Mouse (Mus musculus) testis, adult 2 months (tissue): Measurements from ENCODE around the gene Myo10. TPM values are rescaled to one million over a fixed set of nuclear protein-coding genes. Genes with fewer than 3 reads are reported as not detected.
A peak's percentile ranks its signal among the peaks of the same experiment; 100 is the strongest.

Experiments
- H3K27ac ChIP-seq: fragments of 200-500 bp; 2 replicates; pipeline ENCODE4 v1.5.1; 2012; ENCODE audit warnings: low read depth, low read length; ENCODE audit not compliant: control insufficient read depth, insufficient read depth
- H3K27me3 ChIP-seq: fragments of 200-500 bp; 2 replicates; pipeline ENCODE4 v1.6.1; 2012; ENCODE audit warnings: mild to moderate bottlenecking, low read length, moderate library complexity; ENCODE audit not compliant: control insufficient read depth, insufficient read depth
- H3K36me3 ChIP-seq: fragments of 200-500 bp; 2 replicates; pipeline ENCODE4 v1.6.1; 2012; ENCODE audit warnings: mild to moderate bottlenecking, low read length; ENCODE audit not compliant: control insufficient read depth, insufficient read depth
- H3K4me1 ChIP-seq: fragments of 200-500 bp; 2 replicates; pipeline ENCODE4 v1.6.1; 2012; ENCODE audit warnings: low read length; ENCODE audit not compliant: control insufficient read depth, insufficient read depth
- H3K4me3 ChIP-seq: fragments of 200-500 bp; 2 replicates; pipeline ENCODE4 v1.5.1; 2012; ENCODE audit warnings: low read depth, mild to moderate bottlenecking, low read length, moderate library complexity, mixed read lengths; ENCODE audit not compliant: control insufficient read depth
- CTCF ChIP-seq: fragments of 200-500 bp; IDR thresholded peaks from 2 replicates; pipeline ENCODE4 v1.5.1; 2012; ENCODE audit warnings: low read depth, mild to moderate bottlenecking, inconsistent platforms, low read length, moderate library complexity; ENCODE audit not compliant: control insufficient read depth, insufficient read depth, insufficient replicate concordance
- POLR2A ChIP-seq: fragments of 200-500 bp; IDR thresholded peaks from 2 replicates; pipeline ENCODE4 v1.6.1; 2012; ENCODE audit warnings: low read depth, mild to moderate bottlenecking, inconsistent platforms, low read length, moderate library complexity; ENCODE audit not compliant: control insufficient read depth
- polyA plus RNA-seq: library from polyadenylated mRNA; depleted of rRNA; stranded (reverse); fragments of >200 nt; gene quantifications from 2 replicates; pipeline ENCODE4 v1.2.3, GENCODE M21; 2012

Myo10 gene
- polyA plus RNA-seq, 1 experiment = 17.5 TPM

DNA sequence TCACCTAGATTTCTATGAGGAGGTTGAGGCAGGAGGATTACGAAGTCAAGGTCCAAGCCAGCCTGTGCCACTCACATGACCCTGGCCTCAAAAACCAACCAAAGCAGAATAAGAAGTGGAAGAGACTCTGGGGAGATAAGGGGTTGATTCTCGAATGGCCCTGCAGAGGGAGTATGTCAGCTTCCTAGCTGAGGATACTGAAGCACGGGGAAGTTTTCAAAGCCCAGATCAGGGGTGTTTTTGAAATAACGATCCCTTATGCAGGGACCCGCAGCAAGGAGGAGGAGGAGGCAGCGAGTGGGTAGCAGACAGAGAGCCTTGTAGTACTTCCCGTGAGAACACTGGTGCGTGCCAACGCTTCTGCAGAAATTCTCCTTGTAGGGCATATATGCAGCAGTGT lies 108.7 kb downstream of the Myo10 start:
- no peaks in the 10 kb centered on the region for H3K4me1 ChIP-seq
- H3K36me3 ChIP-seq = no peaks in the 10 kb centered on the region
- H3K27ac ChIP-seq = no peak overlapping the region
- H3K4me3 ChIP-seq = no peak overlapping the region
- no peaks in the 10 kb centered on the region for H3K27me3 ChIP-seq
- TF ChIP-seq CTCF (no peak), POLR2A (no peak)

DNA sequence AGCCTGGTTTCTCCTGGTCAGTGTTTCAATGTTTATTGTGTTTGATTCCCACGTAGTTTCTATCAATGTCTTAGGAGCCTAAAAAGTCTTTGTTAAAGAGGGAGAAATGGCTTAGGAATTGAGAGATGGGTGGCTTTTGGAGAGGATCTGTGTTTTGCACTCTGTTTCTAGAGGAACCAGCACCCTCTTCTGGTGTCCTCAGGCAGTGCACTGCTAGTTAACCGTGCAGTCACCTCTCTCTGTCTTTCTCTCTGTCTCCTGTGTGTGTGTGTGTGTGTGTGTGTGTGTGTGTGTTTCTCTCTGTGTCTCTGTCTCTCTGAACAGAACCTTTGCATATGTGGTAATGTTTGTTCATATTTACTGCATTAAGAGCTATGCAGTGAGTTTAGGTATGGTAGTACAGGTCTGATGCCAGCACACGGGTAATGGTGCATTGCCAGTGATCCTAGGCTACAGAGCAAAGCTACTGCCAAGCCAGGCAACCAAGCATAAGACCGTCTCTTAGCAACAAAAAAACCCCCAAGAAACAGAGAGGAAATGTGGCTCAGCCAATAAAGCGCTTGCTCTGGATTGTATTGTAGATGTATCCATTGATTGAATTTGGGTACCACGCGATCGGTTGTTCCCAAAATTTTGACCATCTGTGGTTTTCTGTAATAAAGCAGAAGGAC lies 110.6 kb downstream of the Myo10 start:
- Histone ChIP-seq H3K4me3 (no peak overlapping the region), H3K27ac (no peak overlapping the region), H3K36me3 (no peaks in the 10 kb centered on the region), H3K4me1 (no peaks in the 10 kb centered on the region), H3K27me3 (no peaks in the 10 kb centered on the region)
- TF ChIP-seq CTCF (peak; percentile 21; the same call in 1 of the 2 replicates), POLR2A (no peak)

DNA sequence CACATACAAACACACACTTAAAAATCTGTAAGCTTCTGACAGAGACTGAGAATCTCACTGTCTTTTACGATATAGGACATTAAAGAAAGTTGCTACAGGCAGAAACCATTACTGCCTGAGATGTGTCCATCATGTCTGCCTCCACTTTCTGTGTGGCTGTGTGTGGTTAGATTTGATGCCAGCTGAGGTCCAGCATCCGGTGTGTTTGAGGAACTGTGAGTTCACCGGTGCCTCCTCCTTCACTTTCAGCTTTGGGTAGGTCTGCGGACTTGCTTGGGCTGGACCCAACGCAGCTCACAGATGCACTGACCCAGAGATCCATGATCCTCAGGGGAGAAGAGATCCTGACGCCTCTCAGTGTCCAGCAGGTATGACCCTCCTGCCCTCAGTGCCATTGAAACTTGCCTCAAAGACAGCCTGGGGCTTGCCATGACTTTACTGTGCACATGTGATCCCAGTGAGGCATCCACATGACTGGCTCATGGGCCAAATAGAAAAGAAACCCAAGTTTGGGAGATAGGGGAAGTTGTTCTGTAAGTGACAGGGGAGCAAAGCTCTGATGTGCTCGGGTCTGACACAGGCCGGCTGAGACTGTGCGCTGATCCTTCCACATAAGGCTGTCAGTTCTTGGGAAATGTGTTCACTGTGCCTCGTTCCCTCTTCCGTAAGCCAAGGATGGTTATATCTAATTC lies 111.6 kb downstream of the Myo10 start:
- H3K27ac ChIP-seq = no peak overlapping the region
- H3K36me3 ChIP-seq = no peaks in the 10 kb centered on the region
- H3K4me3 ChIP-seq = no peak overlapping the region
- no peaks in the 10 kb centered on the region for H3K27me3 ChIP-seq
- no peaks in the 10 kb centered on the region for H3K4me1 ChIP-seq
- TF ChIP-seq CTCF (no peak), POLR2A (no peak)

DNA sequence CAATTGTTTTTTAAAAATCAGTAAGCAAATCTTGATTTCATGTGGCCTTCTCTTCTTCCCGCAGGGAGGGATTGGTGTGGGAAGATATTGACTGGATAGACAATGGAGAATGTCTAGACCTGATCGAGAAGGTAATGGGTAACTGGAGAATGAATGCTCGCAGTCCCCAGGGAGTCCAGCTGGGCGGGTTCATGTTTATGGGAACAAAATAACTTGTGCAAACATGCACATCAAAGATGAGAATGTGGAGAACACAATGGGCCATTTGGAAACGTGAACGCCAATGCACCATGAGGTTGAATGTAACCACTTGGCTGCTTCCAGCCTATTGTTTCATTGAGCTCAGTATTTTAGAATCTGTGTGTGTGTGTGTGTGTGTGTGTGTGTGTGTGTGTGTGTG lies 114.2 kb downstream of the Myo10 start:
- Histone ChIP-seq H3K27ac (no peak overlapping the region), H3K27me3 (no peaks in the 10 kb centered on the region), H3K36me3 (no peaks in the 10 kb centered on the region), H3K4me1 (no peaks in the 10 kb centered on the region), H3K4me3 (no peak overlapping the region)
- no peak for TF ChIP-seq CTCF

DNA sequence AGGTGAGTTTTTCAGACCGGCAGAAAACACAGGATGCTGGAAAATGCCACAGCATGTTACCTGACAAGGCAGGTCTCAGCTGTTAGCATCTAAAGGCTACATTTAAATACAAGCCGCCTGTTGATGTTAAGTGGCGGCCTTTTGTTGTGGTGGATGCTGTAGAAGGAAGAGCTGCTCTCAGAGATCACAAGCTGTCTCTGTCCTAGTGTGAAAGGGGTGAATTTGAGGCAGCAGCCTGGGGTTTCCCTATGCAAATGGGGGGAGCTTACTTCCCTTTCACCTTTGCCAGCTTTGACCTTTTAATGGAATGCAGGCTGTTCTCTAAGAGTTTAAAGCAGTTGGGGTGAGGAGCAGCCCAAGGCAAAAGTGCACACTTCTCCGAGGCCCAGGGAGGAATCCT lies 117.9 kb downstream of the Myo10 start:
- H3K27ac ChIP-seq = no peak overlapping the region
- H3K4me3 ChIP-seq = no peak overlapping the region
- TF ChIP-seq CTCF (no peak), POLR2A (no peak)
- no peaks in the 10 kb centered on the region for H3K27me3 ChIP-seq
- no peaks in the 10 kb centered on the region for H3K36me3 ChIP-seq
- no peaks in the 10 kb centered on the region for H3K4me1 ChIP-seq

DNA sequence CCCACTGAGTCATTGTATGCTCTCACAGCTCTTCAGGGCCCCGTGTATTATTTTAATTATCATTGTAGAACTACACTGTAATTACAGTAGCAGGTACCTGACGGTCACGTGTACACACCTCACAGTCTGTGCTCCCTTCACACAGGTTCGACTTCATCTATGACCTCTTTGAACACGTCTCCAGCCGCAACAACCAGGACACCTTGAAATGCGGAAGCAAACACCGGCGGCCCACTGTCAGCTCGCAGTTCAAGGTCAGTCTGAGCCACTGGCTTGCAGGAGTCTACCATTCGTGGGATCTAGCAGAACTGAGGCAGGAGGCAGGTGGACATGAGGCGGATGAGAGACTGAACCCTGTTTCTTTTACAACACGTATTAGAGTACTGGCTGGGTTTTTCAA lies 119.9 kb downstream of the Myo10 start:
- H3K4me1 ChIP-seq = no peaks in the 10 kb centered on the region
- no peak overlapping the region for H3K4me3 ChIP-seq
- no peak overlapping the region for H3K27ac ChIP-seq
- no peaks in the 10 kb centered on the region for H3K36me3 ChIP-seq
- H3K27me3 ChIP-seq = no peaks in the 10 kb centered on the region
- no peak for TF ChIP-seq CTCF
- TF ChIP-seq POLR2A = no peak

DNA sequence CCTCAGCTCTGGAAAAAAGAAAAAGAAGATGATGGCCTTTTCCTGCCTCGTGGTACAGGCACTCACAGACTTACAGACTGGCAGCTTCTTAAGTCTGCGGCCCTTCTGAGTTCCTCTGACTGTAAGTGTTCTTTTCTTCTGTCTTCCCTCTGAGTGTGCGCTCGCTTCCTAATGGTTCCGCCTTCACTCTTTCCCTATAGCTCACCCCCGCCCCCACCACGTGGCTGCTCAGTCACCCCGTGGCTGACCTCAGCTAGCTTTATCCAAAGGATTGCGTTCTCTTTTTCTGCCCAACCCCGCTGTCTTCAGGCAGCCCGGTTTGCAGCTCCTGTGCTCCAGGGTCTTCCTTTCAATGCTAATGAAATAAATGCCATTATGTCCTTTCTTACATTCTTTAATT lies 129.2 kb downstream of the Myo10 start:
- Histone ChIP-seq H3K36me3 (no peaks in the 10 kb centered on the region), H3K4me3 (no peak overlapping the region), H3K27me3 (no peaks in the 10 kb centered on the region), H3K4me1 (no peaks in the 10 kb centered on the region), H3K27ac (no peak overlapping the region)
- TF ChIP-seq POLR2A (no peak), CTCF (no peak)
